Mouse (Mus musculus): Measurements from ENCODE around the gene Prex1.
A peak's percentile ranks its signal among the peaks of the same experiment; 100 is the strongest.

Gene Prex1

GRCm38 (mm10) chr2:166683885-166684544 is 29.6 kb downstream of the Prex1 start:
- no peak for DNase-seq

- peak; percentile 31 for DNase-seq
Observed at GRCm38 (mm10) chr2:166682866-166683265, 30.8 kb downstream of the Prex1 start.

GRCm38 (mm10) chr2:166678959-166679759 is 34.5 kb downstream of the Prex1 start:
- DNase-seq, result peak; percentile 20

GRCm38 (mm10) chr2:166676933-166677332 is 36.7 kb downstream of the Prex1 start:
- peak; percentile 18 for DNase-seq

GRCm38 (mm10) chr2:166676498-166676897 is 37.1 kb downstream of the Prex1 start:
- DNase-seq, result no peak

GRCm38 (mm10) chr2:166675588-166676444 is 37.8 kb downstream of the Prex1 start:
- DNase-seq, result no peak

- DNase-seq, result no peak
Observed at GRCm38 (mm10) chr2:166674693-166675092, 38.9 kb downstream of the Prex1 start.

- DNase-seq, result no peak
Observed at GRCm38 (mm10) chr2:166673951-166674350, 39.7 kb downstream of the Prex1 start.

GRCm38 (mm10) chr2:166672171-166672965 is 41.3 kb downstream of the Prex1 start:
- no peak for DNase-seq

- no peak for DNase-seq
Observed at GRCm38 (mm10) chr2:166671614-166672013, 42.0 kb downstream of the Prex1 start.

- DNase-seq, result no peak
Observed at GRCm38 (mm10) chr2:166671019-166671418, 42.6 kb downstream of the Prex1 start.

- no peak for DNase-seq
Observed at GRCm38 (mm10) chr2:166669922-166670321, 43.7 kb downstream of the Prex1 start.

GRCm38 (mm10) chr2:166667790-166668695 is 45.6 kb downstream of the Prex1 start:
- DNase-seq, result no peak

GRCm38 (mm10) chr2:166666175-166666574 is 47.5 kb downstream of the Prex1 start:
- DNase-seq, result no peak

GRCm38 (mm10) chr2:166665244-166665922 is 48.2 kb downstream of the Prex1 start:
- no peak for DNase-seq

GRCm38 (mm10) chr2:166664506-166664905 is 49.1 kb downstream of the Prex1 start:
- no peak for DNase-seq

GRCm38 (mm10) chr2:166663250-166663961 is 50.2 kb downstream of the Prex1 start:
- DNase-seq, result no peak

- DNase-seq, result no peak
Observed at GRCm38 (mm10) chr2:166662595-166663160, 51.0 kb downstream of the Prex1 start.

- DNase-seq, result peak; percentile 67
Observed at GRCm38 (mm10) chr2:166661971-166662370, 51.7 kb downstream of the Prex1 start.

- no peak for DNase-seq
Observed at GRCm38 (mm10) chr2:166661498-166661897, 52.1 kb downstream of the Prex1 start.
